Mouse (Mus musculus): Measurements from ENCODE around the gene Bcl7b. TPM values are rescaled to one million over a fixed set of nuclear protein-coding genes. Genes with fewer than 3 reads are reported as not detected.

Bcl7b gene
- total RNA-seq (2017), result 34.8 and 35.0 TPM in 2 replicates

- peak; percentile 95 to 96 for ATAC-seq (replicated peaks in 1 of 2; ENCODE audit: insufficient read depth in 1 of 2, low FRiP score in 2 of 2, low TSS enrichment in 1 of 2, low read depth in 1 of 2, poor library complexity in 2 of 2, severe bottlenecking in 2 of 2)
Measured at GRCm38 (mm10) chr5:135168063-135169062, at the start of gene Bcl7b. Bcl7b (plus strand) TSS chr5:135168283.

GRCm38 (mm10) chr5:135118589-135119081 is 49.4 kb upstream of the Bcl7b start:
- ATAC-seq (replicated peaks in 1 of 2; ENCODE audit: insufficient read depth in 1 of 2, low FRiP score in 2 of 2, low TSS enrichment in 1 of 2, low read depth in 1 of 2, poor library complexity in 2 of 2, severe bottlenecking in 2 of 2), result peak; percentile 63 to 70; a peak in 3 of 4 replicates

GRCm38 (mm10) chr5:135120753-135121152 is 47.3 kb upstream of the Bcl7b start:
- no peak for ATAC-seq (replicated peaks in 1 of 2; ENCODE audit: insufficient read depth in 1 of 2, low FRiP score in 2 of 2, low TSS enrichment in 1 of 2, low read depth in 1 of 2, poor library complexity in 2 of 2, severe bottlenecking in 2 of 2)

- no peak for ATAC-seq (replicated peaks in 1 of 2; ENCODE audit: insufficient read depth in 1 of 2, low FRiP score in 2 of 2, low TSS enrichment in 1 of 2, low read depth in 1 of 2, poor library complexity in 2 of 2, severe bottlenecking in 2 of 2)
Measured at GRCm38 (mm10) chr5:135126121-135126520, 42.0 kb upstream of the Bcl7b start.

DNA sequence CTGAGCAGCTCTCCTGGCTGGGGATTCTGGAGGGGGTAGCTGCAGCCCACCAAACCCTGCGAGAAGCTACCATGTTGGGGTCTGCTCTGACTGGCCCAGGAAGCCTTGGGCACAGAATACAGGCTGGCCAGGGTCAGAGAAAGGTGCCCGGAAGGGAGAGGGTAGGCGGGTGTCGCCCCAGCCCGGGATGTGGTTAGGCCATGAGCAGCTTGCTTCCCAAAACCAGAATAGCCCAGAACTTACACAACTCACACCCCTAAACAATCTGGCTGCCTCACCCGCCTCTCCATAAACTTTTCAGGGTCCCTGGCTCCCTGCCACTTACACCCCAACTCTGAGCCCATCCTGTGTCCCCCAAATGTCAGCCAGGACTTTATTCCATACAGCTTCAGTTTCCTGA is 40.4 kb upstream of the Bcl7b start:
- no peak for ATAC-seq (replicated peaks in 1 of 2; ENCODE audit: insufficient read depth in 1 of 2, low FRiP score in 2 of 2, low TSS enrichment in 1 of 2, low read depth in 1 of 2, poor library complexity in 2 of 2, severe bottlenecking in 2 of 2)

- no peak for ATAC-seq (replicated peaks in 1 of 2; ENCODE audit: insufficient read depth in 1 of 2, low FRiP score in 2 of 2, low TSS enrichment in 1 of 2, low read depth in 1 of 2, poor library complexity in 2 of 2, severe bottlenecking in 2 of 2)
Measured at GRCm38 (mm10) chr5:135129747-135130146, 38.3 kb upstream of the Bcl7b start.

DNA sequence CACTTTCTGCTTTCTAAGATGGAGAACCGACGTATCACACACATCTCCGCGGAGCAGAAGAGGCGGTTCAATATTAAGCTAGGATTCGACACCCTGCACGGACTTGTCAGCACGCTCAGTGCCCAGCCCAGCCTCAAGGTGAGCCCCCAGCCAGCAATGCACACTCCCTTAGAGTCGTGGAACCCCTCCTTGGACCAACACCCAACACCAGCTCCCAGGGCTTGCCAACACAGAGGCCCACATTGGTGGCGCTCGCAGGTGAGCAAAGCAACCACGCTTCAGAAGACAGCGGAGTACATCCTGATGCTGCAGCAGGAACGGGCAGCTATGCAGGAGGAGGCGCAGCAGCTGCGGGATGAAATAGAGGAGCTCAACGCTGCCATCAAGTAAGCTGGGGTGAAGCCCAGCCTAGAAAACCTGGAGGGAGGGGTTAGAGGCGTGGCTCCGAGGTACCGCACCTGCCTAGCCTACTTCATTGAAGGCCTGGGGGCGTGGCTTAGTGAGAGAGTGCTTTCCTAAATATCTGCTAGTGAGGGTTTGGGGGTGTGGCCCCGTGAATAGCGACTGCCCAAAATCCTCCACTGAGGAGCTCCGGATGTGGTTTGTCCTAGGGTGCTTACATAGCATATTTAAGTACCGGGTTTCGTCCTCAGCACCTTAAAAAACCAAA is 34.2 kb upstream of the Bcl7b start:
- ATAC-seq (replicated peaks in 1 of 2; ENCODE audit: insufficient read depth in 1 of 2, low FRiP score in 2 of 2, low TSS enrichment in 1 of 2, low read depth in 1 of 2, poor library complexity in 2 of 2, severe bottlenecking in 2 of 2), result peak; percentile 60 to 81

GRCm38 (mm10) chr5:135134534-135134933 is 33.5 kb upstream of the Bcl7b start:
- peak; percentile 52 to 58; a peak in 3 of 4 replicates for ATAC-seq (replicated peaks in 1 of 2; ENCODE audit: insufficient read depth in 1 of 2, low FRiP score in 2 of 2, low TSS enrichment in 1 of 2, low read depth in 1 of 2, poor library complexity in 2 of 2, severe bottlenecking in 2 of 2)

DNA sequence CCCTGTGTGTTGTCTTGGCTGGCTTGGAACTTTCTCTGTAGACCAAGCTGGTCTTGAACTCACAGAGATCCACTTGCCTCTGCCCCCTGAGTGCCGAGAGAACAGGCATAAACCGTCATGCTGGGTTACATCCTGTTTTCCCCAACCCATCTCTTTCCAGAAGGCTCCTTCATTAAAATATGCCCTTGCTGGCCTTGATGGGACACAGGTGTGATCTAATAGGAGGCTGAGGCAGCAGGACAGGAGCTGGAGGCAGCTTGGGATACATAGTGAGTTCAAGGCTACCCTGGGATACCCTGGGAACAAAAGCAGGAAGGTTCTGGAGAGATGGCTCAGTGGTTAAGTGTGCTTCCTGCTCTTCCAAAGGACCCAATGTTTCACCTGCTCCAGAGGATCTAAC is 28.2 kb upstream of the Bcl7b start:
- no peak for ATAC-seq (replicated peaks in 1 of 2; ENCODE audit: insufficient read depth in 1 of 2, low FRiP score in 2 of 2, low TSS enrichment in 1 of 2, low read depth in 1 of 2, poor library complexity in 2 of 2, severe bottlenecking in 2 of 2)

DNA sequence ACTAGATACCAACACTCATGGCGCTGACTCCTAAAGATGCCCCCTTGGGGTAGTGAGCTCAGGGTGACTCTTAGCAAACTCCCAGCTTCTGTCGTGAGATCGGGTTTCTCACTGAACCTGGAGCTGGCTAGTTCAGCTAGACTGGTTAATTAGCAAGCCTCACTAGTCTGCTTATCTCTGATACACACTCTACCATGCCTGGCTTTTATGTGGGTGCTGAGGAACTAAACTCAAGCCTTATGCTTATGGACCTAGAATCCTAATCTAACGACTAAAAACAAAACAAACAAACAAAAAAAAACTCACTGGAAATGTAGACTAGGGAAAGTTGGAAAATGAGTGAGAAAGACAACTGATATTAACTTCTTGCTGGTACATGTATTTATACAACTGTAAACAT is 23.6 kb upstream of the Bcl7b start:
- no peak for ATAC-seq (replicated peaks in 1 of 2; ENCODE audit: insufficient read depth in 1 of 2, low FRiP score in 2 of 2, low TSS enrichment in 1 of 2, low read depth in 1 of 2, poor library complexity in 2 of 2, severe bottlenecking in 2 of 2)

GRCm38 (mm10) chr5:135145532-135145931 is 22.6 kb upstream of the Bcl7b start:
- no peak for ATAC-seq (replicated peaks in 1 of 2; ENCODE audit: insufficient read depth in 1 of 2, low FRiP score in 2 of 2, low TSS enrichment in 1 of 2, low read depth in 1 of 2, poor library complexity in 2 of 2, severe bottlenecking in 2 of 2)

DNA sequence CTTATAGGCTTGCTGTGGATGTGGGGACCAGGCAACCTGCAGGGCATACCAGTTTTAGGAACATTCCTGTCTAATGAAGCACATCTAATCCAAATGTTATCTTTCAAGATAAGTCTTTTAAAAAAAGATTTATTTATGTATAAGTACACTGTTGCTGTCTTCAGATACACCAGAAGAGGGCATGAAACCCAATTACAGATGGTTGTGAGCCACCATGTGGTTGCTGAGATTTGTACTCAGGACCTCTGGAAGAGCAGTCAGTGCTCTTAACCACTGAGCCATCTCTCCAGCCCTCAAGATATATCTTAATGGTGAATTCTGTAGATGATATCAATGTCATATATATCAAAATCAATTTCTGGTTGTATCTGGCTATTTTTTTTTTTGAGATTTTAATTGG is 22.1 kb upstream of the Bcl7b start:
- no peak for ATAC-seq (replicated peaks in 1 of 2; ENCODE audit: insufficient read depth in 1 of 2, low FRiP score in 2 of 2, low TSS enrichment in 1 of 2, low read depth in 1 of 2, poor library complexity in 2 of 2, severe bottlenecking in 2 of 2)

GRCm38 (mm10) chr5:135148715-135149052 is 19.4 kb upstream of the Bcl7b start:
- no peak for ATAC-seq (replicated peaks in 1 of 2; ENCODE audit: insufficient read depth in 1 of 2, low FRiP score in 2 of 2, low TSS enrichment in 1 of 2, low read depth in 1 of 2, poor library complexity in 2 of 2, severe bottlenecking in 2 of 2)

- peak; percentile 92 to 95 for ATAC-seq (replicated peaks in 1 of 2; ENCODE audit: insufficient read depth in 1 of 2, low FRiP score in 2 of 2, low TSS enrichment in 1 of 2, low read depth in 1 of 2, poor library complexity in 2 of 2, severe bottlenecking in 2 of 2)
Measured at GRCm38 (mm10) chr5:135149053-135149819, 18.8 kb upstream of the Bcl7b start, which contains the start of gene Tbl2. Tbl2 (plus strand) TSS chr5:135149657.

- ATAC-seq (replicated peaks in 1 of 2; ENCODE audit: insufficient read depth in 1 of 2, low FRiP score in 2 of 2, low TSS enrichment in 1 of 2, low read depth in 1 of 2, poor library complexity in 2 of 2, severe bottlenecking in 2 of 2), result no peak
Measured at GRCm38 (mm10) chr5:135149820-135150178, 18.3 kb upstream of the Bcl7b start.

DNA sequence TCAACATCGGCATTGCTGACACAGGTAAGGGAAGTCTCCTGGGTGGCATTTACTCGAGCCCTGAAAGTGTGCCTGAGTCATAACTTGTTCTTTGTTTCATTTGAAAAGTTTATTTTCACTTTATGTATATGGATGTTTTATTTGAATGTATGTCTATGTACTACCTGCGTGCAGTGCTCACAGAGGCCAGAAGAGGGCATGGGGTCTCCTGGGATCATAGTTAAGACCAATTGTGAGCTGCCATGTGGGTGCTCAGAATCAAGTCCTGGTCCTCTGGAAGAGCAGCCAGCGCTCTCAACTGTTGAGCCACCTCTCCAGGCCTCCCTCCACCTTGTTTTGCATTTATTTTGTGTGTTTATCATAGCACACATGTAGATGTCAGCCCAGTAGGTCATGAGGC is 11.6 kb upstream of the Bcl7b start:
- no peak for ATAC-seq (replicated peaks in 1 of 2; ENCODE audit: insufficient read depth in 1 of 2, low FRiP score in 2 of 2, low TSS enrichment in 1 of 2, low read depth in 1 of 2, poor library complexity in 2 of 2, severe bottlenecking in 2 of 2)

- no peak for ATAC-seq (replicated peaks in 1 of 2; ENCODE audit: insufficient read depth in 1 of 2, low FRiP score in 2 of 2, low TSS enrichment in 1 of 2, low read depth in 1 of 2, poor library complexity in 2 of 2, severe bottlenecking in 2 of 2)
Measured at GRCm38 (mm10) chr5:135161221-135161620, 6.9 kb upstream of the Bcl7b start.

- ATAC-seq (replicated peaks in 1 of 2; ENCODE audit: insufficient read depth in 1 of 2, low FRiP score in 2 of 2, low TSS enrichment in 1 of 2, low read depth in 1 of 2, poor library complexity in 2 of 2, severe bottlenecking in 2 of 2), result no peak
Measured at GRCm38 (mm10) chr5:135161650-135162049, 6.4 kb upstream of the Bcl7b start.
